Mouse (Mus musculus): ENCODE data around the gene Mcat. TPM values are rescaled to one million over a fixed set of nuclear protein-coding genes. Genes with fewer than 3 reads are reported as not detected.

The Mcat gene
- polyA plus RNA-seq, 1 experiment from 2014 or later = 46.9 TPM

GRCm38 (mm10) chr15:83550137-83550536 is 13.4 kb downstream of the Mcat start:
- Histone ChIP-seq H3K36me3 (replicated peaks) (peaks cover 85% of the 10 kb centered on the region), H3K4me3 (no peak overlapping the region), H3K9me3 (no peaks in the 10 kb centered on the region), H3K4me1 (peaks cover 9% of the 10 kb centered on the region), H3K27ac (replicated peaks) (no peak overlapping the region), H3K27me3 (replicated peaks; ENCODE audit: low read depth, poor library complexity, severe bottlenecking) (no peaks in the 10 kb centered on the region)
- no peak for DNase-seq (ENCODE audit: low spot score)
- WGBS = 87% methylated on average over 2 of the region's 2 CpGs

GRCm38 (mm10) chr15:83547144-83547543 is 16.4 kb downstream of the Mcat start:
- 0 out of 2 replicates have a peak, but pooled peaks cover 2% of the 10 kb centered on the region for H3K4me1 ChIP-seq
- no peak for DNase-seq (ENCODE audit: low spot score)
- peaks cover 77% of the 10 kb centered on the region for H3K36me3 ChIP-seq (replicated peaks)
- H3K4me3 ChIP-seq = no peak overlapping the region
- 92% methylated on average over 8 of the region's 8 CpGs for WGBS
- H3K27ac ChIP-seq (replicated peaks) = no peak overlapping the region
- no peaks in the 10 kb centered on the region for H3K9me3 ChIP-seq
- H3K27me3 ChIP-seq (replicated peaks; ENCODE audit: low read depth, poor library complexity, severe bottlenecking) = no peaks in the 10 kb centered on the region

- DNase-seq (ENCODE audit: low spot score) = no peak
- H3K9me3 ChIP-seq = no peaks in the 10 kb centered on the region
- no peak overlapping the region for H3K4me3 ChIP-seq
- peaks cover 66% of the 10 kb centered on the region for H3K36me3 ChIP-seq (replicated peaks)
- 95% methylated on average over 7 of the region's 7 CpGs for WGBS
- H3K27ac ChIP-seq (replicated peaks) = no peak overlapping the region
- H3K27me3 ChIP-seq (replicated peaks; ENCODE audit: low read depth, poor library complexity, severe bottlenecking) = no peaks in the 10 kb centered on the region
- 0 out of 2 replicates have a peak, but pooled peaks cover 2% of the 10 kb centered on the region for H3K4me1 ChIP-seq
Measured at GRCm38 (mm10) chr15:83546029-83546428, 17.6 kb downstream of the Mcat start.

GRCm38 (mm10) chr15:83541647-83542287 is 21.8 kb downstream of the Mcat start:
- H3K4me3 ChIP-seq = no peak overlapping the region
- 85% methylated on average over 9 of the region's 9 CpGs for WGBS
- no peaks in the 10 kb centered on the region for H3K9me3 ChIP-seq
- H3K27ac ChIP-seq (replicated peaks) = no peak overlapping the region
- H3K27me3 ChIP-seq (replicated peaks; ENCODE audit: low read depth, poor library complexity, severe bottlenecking) = no peaks in the 10 kb centered on the region
- H3K4me1 ChIP-seq = 0 out of 2 replicates have a peak, but pooled peaks cover 7% of the 10 kb centered on the region
- H3K36me3 ChIP-seq (replicated peaks) = peaks cover 23% of the 10 kb centered on the region
- DNase-seq (ENCODE audit: low spot score) = no peak

- Histone ChIP-seq H3K9me3 (no peaks in the 10 kb centered on the region), H3K27me3 (replicated peaks; ENCODE audit: low read depth, poor library complexity, severe bottlenecking) (no peaks in the 10 kb centered on the region), H3K27ac (replicated peaks) (no peak overlapping the region), H3K4me1 (0 out of 2 replicates have a peak, but pooled peaks cover 10% of the 10 kb centered on the region), H3K4me3 (no peak overlapping the region), H3K36me3 (replicated peaks) (0 out of 2 replicates have a peak, but pooled peaks cover 5% of the 10 kb centered on the region)
- DNase-seq (ENCODE audit: low spot score) = no peak
- WGBS = 75% methylated on average over 4 of the region's 4 CpGs
Measured at GRCm38 (mm10) chr15:83539905-83540304, 23.7 kb downstream of the Mcat start.

- Histone ChIP-seq H3K27ac (replicated peaks) (no peak overlapping the region), H3K4me3 (no peak overlapping the region), H3K36me3 (replicated peaks) (no peaks in the 10 kb centered on the region), H3K9me3 (no peaks in the 10 kb centered on the region), H3K4me1 (peaks cover 11% of the 10 kb centered on the region; the same call in 1 of the 2 replicates), H3K27me3 (replicated peaks; ENCODE audit: low read depth, poor library complexity, severe bottlenecking) (no peaks in the 10 kb centered on the region)
- DNase-seq (ENCODE audit: low spot score) = no peak
- WGBS = 94% methylated on average over 2 of the region's 2 CpGs
Measured at GRCm38 (mm10) chr15:83538855-83539254, 24.7 kb downstream of the Mcat start.

GRCm38 (mm10) chr15:83535890-83536231 is 27.7 kb downstream of the Mcat start:
- 90% methylated on average over 6 of the region's 6 CpGs for WGBS
- H3K4me1 ChIP-seq = peaks cover 13% of the 10 kb centered on the region; the same call in 1 of the 2 replicates
- H3K27ac ChIP-seq (replicated peaks) = no peak overlapping the region
- H3K36me3 ChIP-seq (replicated peaks) = no peaks in the 10 kb centered on the region
- no peak overlapping the region for H3K4me3 ChIP-seq
- no peaks in the 10 kb centered on the region for H3K9me3 ChIP-seq
- no peak for DNase-seq (ENCODE audit: low spot score)
- H3K27me3 ChIP-seq (replicated peaks; ENCODE audit: low read depth, poor library complexity, severe bottlenecking) = 0 out of 2 replicates have a peak, but pooled peaks cover 5% of the 10 kb centered on the region

- WGBS = 76% methylated on average over 17 of the region's 17 CpGs
- DNase-seq (ENCODE audit: low spot score) = no peak
- peaks cover 13% of the 10 kb centered on the region; the same call in 1 of the 2 replicates for H3K4me1 ChIP-seq
- H3K9me3 ChIP-seq = no peaks in the 10 kb centered on the region
- H3K27me3 ChIP-seq (replicated peaks; ENCODE audit: low read depth, poor library complexity, severe bottlenecking) = peaks cover 8% of the 10 kb centered on the region; the same call in 1 of the 2 replicates
- no peak overlapping the region for H3K4me3 ChIP-seq
- no peaks in the 10 kb centered on the region for H3K36me3 ChIP-seq (replicated peaks)
- H3K27ac ChIP-seq (replicated peaks) = no peak overlapping the region
Measured at GRCm38 (mm10) chr15:83534960-83535889, 28.4 kb downstream of the Mcat start.

- peaks cover 34% of the 10 kb centered on the region for H3K27me3 ChIP-seq (replicated peaks; ENCODE audit: low read depth, poor library complexity, severe bottlenecking)
- 81% methylated on average over 7 of the region's 7 CpGs for WGBS
- no peaks in the 10 kb centered on the region for H3K9me3 ChIP-seq
- no peak overlapping the region for H3K27ac ChIP-seq (replicated peaks)
- no peak overlapping the region for H3K4me3 ChIP-seq
- peaks cover 9% of the 10 kb centered on the region; the same call in 1 of the 2 replicates for H3K4me1 ChIP-seq
- no peak for DNase-seq (ENCODE audit: low spot score)
- no peaks in the 10 kb centered on the region for H3K36me3 ChIP-seq (replicated peaks)
Measured at GRCm38 (mm10) chr15:83532606-83533005, 31.0 kb downstream of the Mcat start.

- Histone ChIP-seq H3K4me3 (no peak overlapping the region), H3K27me3 (replicated peaks; ENCODE audit: low read depth, poor library complexity, severe bottlenecking) (peaks cover 40% of the 10 kb centered on the region), H3K9me3 (no peaks in the 10 kb centered on the region), H3K4me1 (peaks cover 14% of the 10 kb centered on the region), H3K36me3 (replicated peaks) (no peaks in the 10 kb centered on the region), H3K27ac (replicated peaks) (no peak overlapping the region)
- DNase-seq (ENCODE audit: low spot score) = no peak
- 86% methylated on average over 5 of the region's 5 CpGs for WGBS
Measured at GRCm38 (mm10) chr15:83531961-83532469, 31.6 kb downstream of the Mcat start.

- WGBS = 82% methylated on average over 6 of the region's 6 CpGs
- DNase-seq (ENCODE audit: low spot score) = no peak
- Histone ChIP-seq H3K9me3 (no peaks in the 10 kb centered on the region), H3K36me3 (replicated peaks) (no peaks in the 10 kb centered on the region), H3K4me3 (no peak overlapping the region), H3K27me3 (replicated peaks; ENCODE audit: low read depth, poor library complexity, severe bottlenecking) (peaks cover 53% of the 10 kb centered on the region), H3K4me1 (peaks cover 27% of the 10 kb centered on the region), H3K27ac (replicated peaks) (no peak overlapping the region)
Measured at GRCm38 (mm10) chr15:83530688-83531087, 32.9 kb downstream of the Mcat start.

- no peak overlapping the region for H3K27ac ChIP-seq (replicated peaks)
- no peaks in the 10 kb centered on the region for H3K36me3 ChIP-seq (replicated peaks)
- no peaks in the 10 kb centered on the region for H3K9me3 ChIP-seq
- H3K4me3 ChIP-seq = no peak overlapping the region
- no peak for DNase-seq (ENCODE audit: low spot score)
- peaks cover 58% of the 10 kb centered on the region for H3K27me3 ChIP-seq (replicated peaks; ENCODE audit: low read depth, poor library complexity, severe bottlenecking)
- WGBS = 64% methylated on average over 9 of the region's 9 CpGs
- peaks cover 29% of the 10 kb centered on the region for H3K4me1 ChIP-seq
Measured at GRCm38 (mm10) chr15:83530233-83530632, 33.4 kb downstream of the Mcat start.

Data from embryonic facial prominence, embryonic 10.5 days (tissue).